Mouse (Mus musculus): ENCODE data around the gene Arsj. TPM values are rescaled to one million over a fixed set of nuclear protein-coding genes. Genes with fewer than 3 reads are reported as not detected.
A peak's percentile ranks its signal among the peaks of the same experiment; 100 is the strongest.

Gene Arsj
- polyA plus RNA-seq (2012; rRNA removed), result 0.06 and 0.13 TPM in 2 replicates

DNA sequence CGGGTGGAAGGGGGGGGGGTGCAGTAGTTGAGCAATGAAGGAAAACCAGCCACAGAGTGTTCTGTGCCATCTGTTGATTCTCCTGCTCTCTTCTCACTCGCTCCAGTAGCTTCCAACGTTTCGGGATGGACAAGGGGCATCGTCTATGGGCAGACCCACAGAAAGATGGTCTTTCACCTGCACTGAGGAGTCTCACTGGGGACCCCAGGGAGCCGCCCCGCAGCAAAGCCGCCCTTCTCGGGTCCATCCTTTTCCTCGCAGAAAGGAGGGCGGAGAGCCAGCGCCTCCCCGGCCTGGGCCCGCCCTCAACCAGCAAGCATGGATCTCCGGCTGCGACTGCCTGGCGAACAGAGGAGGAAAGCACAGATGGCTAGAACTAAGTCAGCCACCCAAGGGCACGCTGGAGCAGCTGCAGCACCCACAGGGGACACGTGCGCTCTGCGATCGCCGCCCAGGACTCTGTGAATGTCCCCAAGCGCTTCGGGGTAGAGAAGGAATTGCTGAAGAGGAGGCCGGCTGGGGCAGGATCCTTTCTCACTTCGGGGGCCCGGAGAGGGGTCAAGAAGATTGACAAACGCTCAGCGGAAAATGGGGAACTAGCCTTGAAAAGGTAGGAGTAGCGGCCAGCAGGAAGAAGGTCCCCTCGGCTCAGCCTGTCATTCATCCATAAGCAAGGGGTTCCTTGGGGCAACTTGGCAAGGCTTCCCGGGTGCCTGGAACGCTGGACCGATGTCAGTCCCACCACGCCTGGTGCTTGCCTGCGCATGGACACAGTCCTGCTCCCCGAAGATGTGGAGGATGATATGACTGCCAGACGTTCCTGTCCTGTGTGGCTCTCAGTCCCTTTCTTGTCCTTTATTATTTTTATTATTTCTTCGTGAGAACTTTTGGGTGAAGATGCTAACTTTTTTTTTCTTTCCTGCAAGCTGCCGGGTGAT, at the start of gene Arsj:
TSS of gene Arsj (plus strand) at position 117 of the 938 bp plus-strand sequence.
- peak within 1 kb of the TSS; percentile 53 for H3K4me3 ChIP-seq (ENCODE audit: low read depth, low read length)
- H3K4me1 ChIP-seq (ENCODE audit: control insufficient read depth, insufficient read depth, insufficient read length, low read length), result no peaks in the 10 kb centered on the region
- WGBS, result 17% methylated on average over 41 of the region's 41 CpGs
- no peak within 1 kb of the TSS for H3K27ac ChIP-seq (ENCODE audit: insufficient read depth, low read depth, low read length)
- H3K27me3 ChIP-seq (ENCODE audit: control insufficient read depth, insufficient read depth, low read length), result no peaks in the 10 kb centered on the region
- TF ChIP-seq POLR2A (IDR thresholded peaks at IDR 0.05; ENCODE audit: low read depth, low read length) (no peak), CTCF (IDR thresholded peaks at IDR 0.05; ENCODE audit: extremely low read depth, insufficient read length, insufficient replicate concordance, low read depth, low read length) (no peak)
- no peaks in the 10 kb centered on the region for H3K36me3 ChIP-seq (ENCODE audit: control insufficient read depth, insufficient read depth, low read length)

DNA sequence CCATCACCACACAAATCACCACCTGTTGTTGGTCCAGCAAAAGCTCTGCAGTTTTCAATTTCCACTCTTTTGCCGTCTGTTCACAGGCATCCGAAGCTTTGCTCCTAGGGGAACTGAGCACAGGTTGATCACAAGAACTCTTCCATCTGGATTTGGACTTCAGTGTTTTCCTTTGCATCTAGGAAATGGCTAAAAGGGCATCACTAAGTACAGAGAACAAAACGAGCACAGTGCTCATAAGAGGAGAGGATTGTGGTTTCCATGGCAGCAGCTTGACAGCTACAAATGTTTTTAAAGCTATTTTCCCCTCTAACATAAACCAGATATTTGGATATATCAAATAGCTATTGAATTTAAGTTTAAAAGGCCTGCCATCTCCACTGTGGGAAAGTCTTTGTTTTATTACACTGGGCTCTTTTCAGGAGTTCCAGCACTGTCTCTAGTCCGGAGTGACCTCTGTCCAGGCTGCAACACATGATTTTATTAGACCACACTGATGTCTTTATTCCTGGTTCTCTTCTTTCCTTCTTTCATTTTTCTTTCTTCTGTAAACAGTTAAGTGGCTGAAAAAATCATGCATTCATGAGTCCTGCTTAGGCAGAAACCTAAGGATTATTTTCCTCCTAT, 38.5 kb upstream of the Arsj start:
- TF ChIP-seq POLR2A (IDR thresholded peaks at IDR 0.05; ENCODE audit: low read depth, low read length) (no peak), CTCF (IDR thresholded peaks at IDR 0.05; ENCODE audit: extremely low read depth, insufficient read length, insufficient replicate concordance, low read depth, low read length) (no peak)
- H3K4me1 ChIP-seq (ENCODE audit: control insufficient read depth, insufficient read depth, insufficient read length, low read length), result no peaks in the 10 kb centered on the region
- no peak overlapping the region for H3K4me3 ChIP-seq (ENCODE audit: low read depth, low read length)
- 61% methylated on average over 4 of the region's 4 CpGs for WGBS
- H3K36me3 ChIP-seq (ENCODE audit: control insufficient read depth, insufficient read depth, low read length), result no peaks in the 10 kb centered on the region
- H3K27ac ChIP-seq (ENCODE audit: insufficient read depth, low read depth, low read length), result no peak overlapping the region
- H3K27me3 ChIP-seq (ENCODE audit: control insufficient read depth, insufficient read depth, low read length), result no peaks in the 10 kb centered on the region

DNA sequence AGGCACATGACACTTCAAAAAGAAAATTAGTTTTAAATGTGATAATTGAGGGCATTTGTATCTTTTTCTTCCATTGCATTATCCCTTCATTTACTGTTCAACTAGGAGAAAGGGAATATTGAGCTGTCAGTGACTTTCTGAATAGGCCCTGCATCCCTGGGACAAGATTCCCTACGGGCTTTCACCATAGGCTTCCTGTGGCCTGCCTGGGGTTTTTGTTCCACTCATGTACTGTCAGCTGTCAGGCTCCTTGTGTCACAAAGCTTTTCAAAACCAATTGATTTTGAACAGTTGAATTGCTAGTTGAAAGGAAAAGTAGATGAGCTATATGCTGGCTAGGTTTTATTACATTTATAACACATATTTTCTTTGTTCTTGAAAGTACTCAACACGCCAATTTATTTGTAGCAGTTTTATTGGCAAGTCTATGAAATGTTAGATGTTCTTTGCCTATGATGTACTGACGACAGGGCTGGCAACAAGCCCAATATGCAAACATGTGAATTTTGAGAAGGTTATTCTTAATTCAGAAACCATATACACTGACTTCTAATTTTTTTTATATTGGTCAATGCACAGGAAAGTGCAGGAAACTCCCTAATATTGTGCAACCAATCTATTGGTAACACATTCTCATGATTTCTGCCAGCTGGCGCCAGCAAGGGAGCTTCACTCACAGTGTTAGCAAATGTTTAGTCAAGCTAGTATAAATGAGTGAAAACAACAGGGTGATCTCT, 37.4 kb upstream of the Arsj start:
- no peaks in the 10 kb centered on the region for H3K4me1 ChIP-seq (ENCODE audit: control insufficient read depth, insufficient read depth, insufficient read length, low read length)
- no peak for TF ChIP-seq CTCF (IDR thresholded peaks at IDR 0.05; ENCODE audit: extremely low read depth, insufficient read length, insufficient replicate concordance, low read depth, low read length)
- no peak for TF ChIP-seq POLR2A (IDR thresholded peaks at IDR 0.05; ENCODE audit: low read depth, low read length)
- 62% methylated on average over 4 of the region's 4 CpGs for WGBS
- H3K27ac ChIP-seq (ENCODE audit: insufficient read depth, low read depth, low read length), result no peak overlapping the region
- no peaks in the 10 kb centered on the region for H3K36me3 ChIP-seq (ENCODE audit: control insufficient read depth, insufficient read depth, low read length)
- no peak overlapping the region for H3K4me3 ChIP-seq (ENCODE audit: low read depth, low read length)
- H3K27me3 ChIP-seq (ENCODE audit: control insufficient read depth, insufficient read depth, low read length), result no peaks in the 10 kb centered on the region

DNA sequence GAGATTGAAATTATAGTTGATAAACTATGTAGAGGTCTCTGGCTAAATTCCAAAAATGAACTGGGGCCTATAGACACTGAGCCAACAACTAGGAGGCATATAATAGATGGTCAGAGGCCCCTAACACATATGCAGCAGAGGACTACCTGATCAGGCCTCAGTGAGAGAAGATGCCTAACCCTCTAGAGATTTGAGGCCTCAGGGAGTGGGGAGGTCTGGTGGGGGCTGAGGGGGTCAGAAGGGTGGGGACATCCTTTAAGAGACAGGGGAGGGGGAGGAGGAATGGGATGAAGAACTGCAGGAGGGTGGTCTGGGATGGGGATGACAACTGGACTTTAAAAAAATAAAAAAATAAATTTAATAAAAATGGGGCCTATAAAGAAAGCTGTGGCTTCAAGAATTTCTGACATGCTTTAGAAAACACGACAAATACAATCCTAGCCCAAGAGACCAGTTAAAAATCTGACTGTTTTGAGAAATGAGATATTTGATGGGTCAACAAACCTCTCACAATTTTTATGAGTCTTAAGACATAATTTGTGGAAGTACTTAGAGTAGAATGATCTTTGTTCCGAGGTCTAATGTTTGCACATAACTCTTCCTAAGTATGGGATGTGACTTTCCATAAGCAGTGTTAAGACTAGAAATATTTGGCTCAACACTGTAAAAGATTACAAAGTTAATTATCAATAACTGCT, 36.7 kb upstream of the Arsj start:
- Histone ChIP-seq H3K27me3 (ENCODE audit: control insufficient read depth, insufficient read depth, low read length) (no peaks in the 10 kb centered on the region), H3K36me3 (ENCODE audit: control insufficient read depth, insufficient read depth, low read length) (no peaks in the 10 kb centered on the region), H3K4me3 (ENCODE audit: low read depth, low read length) (no peak overlapping the region), H3K4me1 (ENCODE audit: control insufficient read depth, insufficient read depth, insufficient read length, low read length) (no peaks in the 10 kb centered on the region), H3K27ac (ENCODE audit: insufficient read depth, low read depth, low read length) (no peak overlapping the region)
- WGBS, result 48% methylated on average over 2 of the region's 2 CpGs
- TF ChIP-seq POLR2A (IDR thresholded peaks at IDR 0.05; ENCODE audit: low read depth, low read length) (no peak), CTCF (IDR thresholded peaks at IDR 0.05; ENCODE audit: extremely low read depth, insufficient read length, insufficient replicate concordance, low read depth, low read length) (no peak)

DNA sequence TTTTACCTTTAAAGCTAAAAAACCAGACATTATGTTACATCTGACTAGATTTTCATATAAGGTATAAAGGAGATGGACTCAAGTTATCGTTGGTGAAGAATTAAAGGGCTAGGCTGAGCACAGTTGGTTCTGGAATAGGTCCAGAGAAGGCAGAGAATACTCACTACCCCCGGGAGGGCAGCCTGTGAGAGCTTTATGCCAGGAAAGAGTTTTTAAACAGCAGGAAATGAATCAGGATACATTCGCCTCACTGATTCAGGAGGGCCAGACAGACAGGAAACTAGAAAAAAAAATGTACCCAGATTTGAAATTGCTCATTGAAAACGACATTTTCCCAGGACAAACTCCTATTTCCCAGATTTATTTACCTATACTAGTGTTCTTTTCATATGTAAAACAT, 28.2 kb upstream of the Arsj start:
- 51% methylated on average over 4 of the region's 4 CpGs for WGBS
- TF ChIP-seq CTCF (IDR thresholded peaks at IDR 0.05; ENCODE audit: extremely low read depth, insufficient read length, insufficient replicate concordance, low read depth, low read length), result no peak
- TF ChIP-seq POLR2A (IDR thresholded peaks at IDR 0.05; ENCODE audit: low read depth, low read length), result no peak

DNA sequence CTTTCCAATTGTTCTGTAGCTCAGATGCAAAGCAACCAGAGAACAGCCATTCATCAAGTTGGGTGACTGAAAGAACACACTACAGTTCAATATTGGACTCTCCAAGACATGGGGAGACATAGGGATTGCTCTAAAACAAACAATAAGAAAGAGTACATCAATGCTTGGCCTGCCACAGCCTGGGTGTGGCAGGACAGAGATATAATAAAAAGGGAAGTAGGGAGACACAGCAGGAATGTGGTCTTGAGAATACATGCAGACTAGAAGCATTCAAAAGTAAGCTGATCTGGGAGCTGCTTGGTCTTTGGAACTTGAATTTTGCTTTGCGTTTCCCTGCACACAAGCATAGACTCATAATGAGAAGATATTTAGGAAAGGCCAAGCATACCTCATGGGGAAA, 18.7 kb upstream of the Arsj start:
- TF ChIP-seq CTCF (IDR thresholded peaks at IDR 0.05; ENCODE audit: extremely low read depth, insufficient read length, insufficient replicate concordance, low read depth, low read length) (no peak), POLR2A (IDR thresholded peaks at IDR 0.05; ENCODE audit: low read depth, low read length) (no peak)
- Histone ChIP-seq H3K4me3 (ENCODE audit: low read depth, low read length) (no peak overlapping the region), H3K27ac (ENCODE audit: insufficient read depth, low read depth, low read length) (no peak overlapping the region), H3K27me3 (ENCODE audit: control insufficient read depth, insufficient read depth, low read length) (no peaks in the 10 kb centered on the region), H3K4me1 (ENCODE audit: control insufficient read depth, insufficient read depth, insufficient read length, low read length) (no peaks in the 10 kb centered on the region), H3K36me3 (ENCODE audit: control insufficient read depth, insufficient read depth, low read length) (no peaks in the 10 kb centered on the region)
- WGBS, result 98% methylated on average over 1 of the region's 1 CpGs

More for the DNA sequence above, 28.2 kb upstream of the Arsj start:
- no peak overlapping the region for H3K4me3 ChIP-seq (ENCODE audit: low read depth, low read length)
- H3K27ac ChIP-seq (ENCODE audit: insufficient read depth, low read depth, low read length), result no peak overlapping the region
- H3K4me1 ChIP-seq (ENCODE audit: control insufficient read depth, insufficient read depth, insufficient read length, low read length), result no peaks in the 10 kb centered on the region
- H3K27me3 ChIP-seq (ENCODE audit: control insufficient read depth, insufficient read depth, low read length), result no peaks in the 10 kb centered on the region
- H3K36me3 ChIP-seq (ENCODE audit: control insufficient read depth, insufficient read depth, low read length), result no peaks in the 10 kb centered on the region

Measured in small intestine, adult 2 months (tissue).